Mouse (Mus musculus) natural killer cell, adult 2 months (primary cell): ENCODE data around the gene Ube4a.

ENCODE experiments used
- DNase-seq, 2 experiments: peaks; one replicate each; pipeline ENCODE4 v3.0.0; 2022; ENCODE audit warnings: low spot score in 2 of 2

Gene Ube4a

GRCm38 (mm10) chr9:44903856-44904255 is 61.5 kb downstream of the Ube4a start:
- no peak for DNase-seq

GRCm38 (mm10) chr9:44900402-44900801 is 65.0 kb downstream of the Ube4a start:
- no peak for DNase-seq

- DNase-seq, result no peak
Observed at GRCm38 (mm10) chr9:44899716-44900115, 65.7 kb downstream of the Ube4a start.

- no peak for DNase-seq
Observed at GRCm38 (mm10) chr9:44897024-44897423, 68.4 kb downstream of the Ube4a start.

GRCm38 (mm10) chr9:44892664-44893063 is 72.7 kb downstream of the Ube4a start:
- DNase-seq, result no peak

GRCm38 (mm10) chr9:44891210-44891609 is 74.2 kb downstream of the Ube4a start:
- DNase-seq, result no peak

- DNase-seq, result no peak
Observed at GRCm38 (mm10) chr9:44890122-44890521, 75.3 kb downstream of the Ube4a start.

GRCm38 (mm10) chr9:44888114-44888624 is 77.2 kb downstream of the Ube4a start:
- DNase-seq, result no peak

GRCm38 (mm10) chr9:44882981-44883569 is 82.3 kb downstream of the Ube4a start:
- peak in 1 of 2 experiments; percentile 26 for DNase-seq

- DNase-seq, result peak; percentile 29 to 65
Observed at GRCm38 (mm10) chr9:44882436-44882980, 82.9 kb downstream of the Ube4a start.

- peak in 1 of 2 experiments; percentile 37 for DNase-seq
Observed at GRCm38 (mm10) chr9:44881941-44882435, 83.4 kb downstream of the Ube4a start.

GRCm38 (mm10) chr9:44881221-44881871 is 84.1 kb downstream of the Ube4a start, which contains the start of gene Kmt2a:
TSS of gene Kmt2a (minus strand) at chr9:44881296.
- peak; percentile 89 to 92 for DNase-seq

GRCm38 (mm10) chr9:44880309-44881081 is 84.9 kb downstream of the Ube4a start:
- peak in 1 of 2 experiments; percentile 25 for DNase-seq

GRCm38 (mm10) chr9:44879694-44880271 is 85.6 kb downstream of the Ube4a start:
- no peak for DNase-seq

GRCm38 (mm10) chr9:44878776-44879500 is 86.5 kb downstream of the Ube4a start:
- DNase-seq, result peak; percentile 52 to 62

- DNase-seq, result no peak
Observed at GRCm38 (mm10) chr9:44877686-44878085, 87.7 kb downstream of the Ube4a start.

- no peak for DNase-seq
Observed at GRCm38 (mm10) chr9:44875476-44875875, 89.9 kb downstream of the Ube4a start.

- no peak for DNase-seq
Observed at GRCm38 (mm10) chr9:44874198-44874597, 91.2 kb downstream of the Ube4a start.

GRCm38 (mm10) chr9:44873665-44874064 is 91.7 kb downstream of the Ube4a start:
- DNase-seq, result peak in 1 of 2 experiments; percentile 19
